Mouse (Mus musculus) heart, embryonic 14.5 days (tissue): ENCODE data around the gene Fam71f2. TPM values are rescaled to one million over a fixed set of nuclear protein-coding genes. Genes with fewer than 3 reads are reported as not detected.
A peak's percentile ranks its signal among the peaks of the same experiment; 100 is the strongest.

ENCODE experiments used
- ATAC-seq: fragments of 200-750 bp; cut with Nextera tagmentation; 2 replicates; pipeline ENCODE4 v1.8.0; 2017; ENCODE audit warnings: low read depth, moderate TSS enrichment; ENCODE audit not compliant: insufficient number of reproducible peaks, insufficient read depth, low FRiP score
- H3K27ac ChIP-seq, 2 experiments: fragments of 200-500 bp in 1 of 2; fragments of 300-500 bp in 1 of 2; sonication (generic) in 1 of 2; replicated peaks in 1 of 2; 2 replicates each; pipeline ENCODE4 v1.5.1; 2012 to 2014; ENCODE audit warnings: low read depth in 2 of 2, low read length in 2 of 2, control low read depth in 1 of 2, mild to moderate bottlenecking in 1 of 2, mixed read lengths in 1 of 2; ENCODE audit not compliant: control insufficient read depth in 1 of 2, insufficient read depth in 1 of 2
- H3K27me3 ChIP-seq: fragments of 300-500 bp; sonication (generic); 2 replicates; pipeline ENCODE4 v1.6.1; 2014; ENCODE audit warnings: mild to moderate bottlenecking, low read length, control low read depth; ENCODE audit not compliant: control insufficient read depth, insufficient read depth
- H3K36me3 ChIP-seq: fragments of 300-500 bp; sonication (generic); 2 replicates; pipeline ENCODE4 v1.6.1; 2014; ENCODE audit warnings: mild to moderate bottlenecking, control low read depth, low read length, mixed read lengths; ENCODE audit not compliant: control insufficient read depth, insufficient read depth
- H3K4me1 ChIP-seq, 2 experiments: fragments of 200-500 bp in 1 of 2; fragments of 300-500 bp in 1 of 2; sonication (generic) in 1 of 2; 2 replicates each; pipeline ENCODE4 v1.6.1; 2012 to 2014; ENCODE audit warnings: low read length in 2 of 2, control low read depth in 1 of 2, mixed read lengths in 1 of 2; ENCODE audit not compliant: control insufficient read depth in 2 of 2, insufficient read depth in 2 of 2
- H3K4me2 ChIP-seq: fragments of 300-500 bp; sonication (generic); 2 replicates; pipeline ENCODE4 v1.6.1; 2014; ENCODE audit warnings: mild to moderate bottlenecking, low read length
- H3K4me3 ChIP-seq, 2 experiments: fragments of 200-500 bp in 1 of 2; fragments of 300-500 bp in 1 of 2; sonication (generic) in 1 of 2; 2 replicates each; pipeline ENCODE4 v1.5.1; 2012 to 2014; ENCODE audit warnings: low read length in 2 of 2, mild to moderate bottlenecking in 2 of 2, control low read depth in 1 of 2, low read depth in 1 of 2, moderate library complexity in 1 of 2; ENCODE audit not compliant: control insufficient read depth in 1 of 2, insufficient read depth in 1 of 2
- H3K9ac ChIP-seq: fragments of 300-500 bp; sonication (generic); 2 replicates; pipeline ENCODE4 v1.6.1; 2014; ENCODE audit warnings: mild to moderate bottlenecking, low read length
- H3K9me3 ChIP-seq: fragments of 300-500 bp; sonication (generic); 2 replicates; pipeline ENCODE4 v1.6.1; 2016; ENCODE audit warnings: low read length, control low read depth; ENCODE audit not compliant: control insufficient read depth
- WGBS: fragments of 180-500 bp; shearing (Covaris S2); extraction: QIAGEN DNeasy Blood & Tissue Kit; methylation state at CpG from one replicate; pipeline ENCODE4 v1.1.7; 2014; 5-methylcytosine and 5-hydroxymethylcytosine counted together
- polyA plus RNA-seq: library from polyadenylated mRNA; unstranded; fragments of >200 nt; fragmentation: Nextera tagmentation; extraction: Ambion mirVana; gene quantifications from 2 replicates; pipeline ENCODE4 v1.2.1, GENCODE M21; 2014

The Fam71f2 gene
- 0.20 and 0.35 TPM in 2 replicates for polyA plus RNA-seq

GRCm38 (mm10) chr6:29279293-29279692 lies at the start of gene Fam71f2:
Gene Fam71f2 (plus strand): TSS chr6:29279593.
- Histone ChIP-seq H3K4me1 (peaks cover 0 to 8% of the 10 kb centered on the region in 2 experiments; a peak in 1 of 4 replicates), H3K27ac (peak within 1 kb of the TSS; percentile 68 to 84), H3K9me3 (no peaks in the 10 kb centered on the region), H3K9ac (0 out of 2 replicates have a peak within 1 kb of the TSS, but pooled peaks have one; percentile 30), H3K36me3 (peaks cover 17% of the 10 kb centered on the region), H3K27me3 (no peaks in the 10 kb centered on the region), H3K4me3 (no peak within 1 kb of the TSS), H3K4me2 (peak within 1 kb of the TSS; percentile 24; the same call in 1 of the 2 replicates)
- ATAC-seq = no peak
- 83% methylated on average over 8 of the region's 8 CpGs for WGBS

GRCm38 (mm10) chr6:29230386-29230785 lies 49.0 kb upstream of the Fam71f2 start:
- 0 out of 4 replicates have a peak, but pooled peaks cover 0 to 2% of the 10 kb centered on the region in 2 experiments for H3K4me1 ChIP-seq
- H3K9me3 ChIP-seq = no peaks in the 10 kb centered on the region
- no peaks in the 10 kb centered on the region for H3K36me3 ChIP-seq
- H3K27ac ChIP-seq = no peak overlapping the region
- H3K9ac ChIP-seq = no peak overlapping the region
- ATAC-seq = no peak
- H3K4me3 ChIP-seq = no peak overlapping the region
- no peak overlapping the region for H3K4me2 ChIP-seq
- WGBS = 54% methylated on average over 6 of the region's 6 CpGs
- H3K27me3 ChIP-seq = no peaks in the 10 kb centered on the region

- WGBS = 72% methylated on average over 3 of the region's 3 CpGs
- no peak overlapping the region for H3K9ac ChIP-seq
- H3K27ac ChIP-seq = no peak overlapping the region
Observed at GRCm38 (mm10) chr6:29231799-29232198, 47.6 kb upstream of the Fam71f2 start.

GRCm38 (mm10) chr6:29232321-29232720 lies 47.1 kb upstream of the Fam71f2 start:
- H3K36me3 ChIP-seq = no peaks in the 10 kb centered on the region
- ATAC-seq = no peak
- H3K27ac ChIP-seq = no peak overlapping the region
- H3K4me2 ChIP-seq = no peak overlapping the region
- H3K9ac ChIP-seq = no peak overlapping the region
- 0 out of 4 replicates have a peak, but pooled peaks cover 0 to 2% of the 10 kb centered on the region in 2 experiments for H3K4me1 ChIP-seq
- no peak overlapping the region for H3K4me3 ChIP-seq
- WGBS = 73% methylated on average over 6 of the region's 6 CpGs
- H3K9me3 ChIP-seq = no peaks in the 10 kb centered on the region
- no peaks in the 10 kb centered on the region for H3K27me3 ChIP-seq

More at GRCm38 (mm10) chr6:29231799-29232198, 47.6 kb upstream of the Fam71f2 start:
- Histone ChIP-seq H3K4me2 (no peak overlapping the region), H3K4me3 (no peak overlapping the region), H3K4me1 (0 out of 4 replicates have a peak, but pooled peaks cover 0 to 2% of the 10 kb centered on the region in 2 experiments), H3K9me3 (no peaks in the 10 kb centered on the region), H3K36me3 (no peaks in the 10 kb centered on the region), H3K27me3 (no peaks in the 10 kb centered on the region)
- ATAC-seq = no peak

GRCm38 (mm10) chr6:29233710-29234109 lies 45.7 kb upstream of the Fam71f2 start:
- Histone ChIP-seq H3K27ac (no peak overlapping the region), H3K36me3 (no peaks in the 10 kb centered on the region), H3K9me3 (no peaks in the 10 kb centered on the region), H3K4me2 (no peak overlapping the region), H3K4me1 (0 out of 4 replicates have a peak, but pooled peaks cover 0 to 2% of the 10 kb centered on the region in 2 experiments), H3K4me3 (no peak overlapping the region), H3K27me3 (no peaks in the 10 kb centered on the region), H3K9ac (no peak overlapping the region)
- 62% methylated on average over 3 of the region's 3 CpGs for WGBS
- no peak for ATAC-seq

GRCm38 (mm10) chr6:29234272-29234671 lies 45.1 kb upstream of the Fam71f2 start:
- Histone ChIP-seq H3K27me3 (no peaks in the 10 kb centered on the region), H3K4me2 (no peak overlapping the region), H3K4me3 (no peak overlapping the region), H3K9me3 (no peaks in the 10 kb centered on the region), H3K27ac (no peak overlapping the region), H3K9ac (no peak overlapping the region), H3K4me1 (0 out of 4 replicates have a peak, but pooled peaks cover 0 to under 1% of the 10 kb centered on the region in 2 experiments), H3K36me3 (no peaks in the 10 kb centered on the region)
- WGBS = 42% methylated on average over 8 of the region's 8 CpGs
- ATAC-seq = no peak

- Histone ChIP-seq H3K4me1 (no peaks in the 10 kb centered on the region), H3K9me3 (no peaks in the 10 kb centered on the region), H3K4me3 (no peak overlapping the region), H3K36me3 (no peaks in the 10 kb centered on the region), H3K9ac (no peak overlapping the region), H3K27me3 (no peaks in the 10 kb centered on the region), H3K27ac (no peak overlapping the region), H3K4me2 (no peak overlapping the region)
- ATAC-seq = no peak
- WGBS = 44% methylated on average over 2 of the region's 2 CpGs
Observed at GRCm38 (mm10) chr6:29240806-29241205, 38.6 kb upstream of the Fam71f2 start.

DNA sequence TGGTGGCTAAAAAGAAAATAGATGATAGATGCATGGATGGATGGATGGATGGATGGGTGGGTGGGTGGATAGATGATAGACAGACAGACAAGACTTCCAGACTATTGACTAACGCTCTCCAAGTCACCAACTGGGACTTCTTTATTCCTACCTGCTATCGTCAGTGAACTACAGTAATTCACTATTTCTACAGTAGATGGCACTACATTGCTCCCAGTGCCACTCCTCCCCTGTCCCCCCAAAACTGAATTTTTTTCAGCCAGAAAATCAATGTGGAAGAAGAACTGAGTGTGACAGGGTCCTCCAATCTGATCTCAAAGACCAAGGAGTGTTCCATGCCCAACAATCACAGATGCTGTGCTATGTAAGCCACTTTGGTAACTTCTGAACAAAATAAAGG lies 37.7 kb upstream of the Fam71f2 start:
- Histone ChIP-seq H3K27ac (no peak overlapping the region), H3K4me2 (no peak overlapping the region), H3K36me3 (no peaks in the 10 kb centered on the region), H3K4me3 (no peak overlapping the region), H3K9ac (no peak overlapping the region), H3K9me3 (no peaks in the 10 kb centered on the region), H3K27me3 (no peaks in the 10 kb centered on the region), H3K4me1 (no peaks in the 10 kb centered on the region)
- no peak for ATAC-seq
- 50% methylated on average over 2 of the region's 2 CpGs for WGBS
